Mouse (Mus musculus) hindbrain, postnatal 0 days (tissue): ENCODE results near the gene Pttg1. TPM values are rescaled to one million over a fixed set of nuclear protein-coding genes. Genes with fewer than 3 reads are reported as not detected.

Experiments used
- ATAC-seq: fragments of 200-750 bp; cut with Nextera tagmentation; 2 replicates; pipeline ENCODE4 v1.8.0; 2017; ENCODE audit warnings: mild to moderate bottlenecking, moderate TSS enrichment, moderate library complexity
- DNase-seq: peaks from one replicate; pipeline ENCODE4 v3.0.0-alpha.2; 2015; ENCODE audit warnings: low spot score
- H3K27ac ChIP-seq: fragments of 300-500 bp; sonication (generic); 2 replicates; pipeline ENCODE4 v1.5.1; 2014; ENCODE audit warnings: mild to moderate bottlenecking
- H3K27me3 ChIP-seq: fragments of 300-500 bp; sonication (generic); 2 replicates; pipeline ENCODE4 v1.6.1; 2014; ENCODE audit warnings: low read length, mixed read lengths; ENCODE audit not compliant: insufficient read depth
- H3K36me3 ChIP-seq: fragments of 300-500 bp; sonication (generic); 2 replicates; pipeline ENCODE4 v1.6.1; 2014; ENCODE audit warnings: low read length, mixed read lengths; ENCODE audit not compliant: insufficient read depth
- H3K4me1 ChIP-seq: fragments of 300-500 bp; sonication (generic); 2 replicates; pipeline ENCODE4 v1.6.1; 2014; ENCODE audit warnings: antibody characterized with exemption, low read length, mixed read lengths; ENCODE audit not compliant: insufficient read depth
- H3K4me2 ChIP-seq: fragments of 300-500 bp; sonication (generic); 2 replicates; pipeline ENCODE4 v1.6.1; 2014; ENCODE audit warnings: low read depth, mild to moderate bottlenecking, low read length, moderate library complexity, mixed read lengths
- H3K4me3 ChIP-seq: fragments of 300-500 bp; sonication (generic); 2 replicates; pipeline ENCODE4 v1.5.1; 2014; ENCODE audit warnings: low read length
- H3K9ac ChIP-seq: fragments of 300-500 bp; sonication (generic); replicated peaks from 2 replicates; pipeline ENCODE4 v1.6.1; 2014; ENCODE audit warnings: mild to moderate bottlenecking, low read length, moderate library complexity, mixed read lengths
- H3K9me3 ChIP-seq: fragments of 300-500 bp; sonication (generic); 2 replicates; pipeline ENCODE4 v1.6.1; 2016; ENCODE audit warnings: low read length, mixed read lengths
- CTCF ChIP-seq: IDR thresholded peaks from 2 replicates; pipeline ENCODE4 v1.5.1; 2016; ENCODE audit warnings: antibody characterized with exemption, control low read depth, low read depth
- WGBS: fragments of 180-500 bp; shearing (Covaris S2); extraction: QIAGEN DNeasy Blood & Tissue Kit; methylation state at CpG from one replicate; pipeline ENCODE4 v1.1.7; 2014; 5-methylcytosine and 5-hydroxymethylcytosine counted together
- microRNA counts: library from miRNA; unstranded; fragments of <30 nt; microRNA quantifications from one replicate; lab custom pipeline; 2015
- microRNA-seq, 2 experiments: library from miRNA; unstranded; fragments of <30 nt; microRNA quantifications; one replicate each; pipeline ENCODE4; 2016
- polyA plus RNA-seq: library from polyadenylated mRNA; unstranded; fragments of >200 nt; fragmentation: Nextera tagmentation; extraction: Ambion mirVana; gene quantifications from 2 replicates; pipeline ENCODE4 v1.2.1, GENCODE M21; 2015
- total RNA-seq: library from RNA; depleted of rRNA; stranded (reverse); fragments of >200 nt; gene quantifications from 2 replicates; pipeline ENCODE4 v1.2.3, GENCODE M21; 2014; rRNA removed

Gene Pttg1
- total and polyA plus RNA-seq, 2 experiments from 2014 or later = 23.6 to 80.5 TPM

GRCm38 (mm10) chr11:43379488-43379887 lies 46.6 kb downstream of the Pttg1 start:
- Histone ChIP-seq H3K27me3 (no peaks in the 10 kb centered on the region), H3K4me1 (no peaks in the 10 kb centered on the region; the same call in 1 of the 2 replicates), H3K27ac (no peak overlapping the region), H3K9me3 (no peaks in the 10 kb centered on the region), H3K4me2 (no peak overlapping the region), H3K9ac (no peak overlapping the region), H3K36me3 (no peaks in the 10 kb centered on the region), H3K4me3 (no peak overlapping the region)
- ATAC-seq = no peak
- no peak for TF ChIP-seq CTCF
- 87% methylated on average over 3 of the region's 3 CpGs for WGBS
- no peak for DNase-seq

GRCm38 (mm10) chr11:43377083-43377850 lies 48.8 kb downstream of the Pttg1 start:
- H3K27ac ChIP-seq = no peak overlapping the region
- WGBS = 92% methylated on average over 8 of the region's 8 CpGs

GRCm38 (mm10) chr11:43376598-43376997 lies 49.5 kb downstream of the Pttg1 start:
- no peak for TF ChIP-seq CTCF
- no peaks in the 10 kb centered on the region for H3K4me1 ChIP-seq
- H3K4me2 ChIP-seq = no peak overlapping the region
- no peak for DNase-seq
- ATAC-seq = no peak
- H3K27ac ChIP-seq = no peak overlapping the region
- H3K9ac ChIP-seq = no peak overlapping the region
- no peaks in the 10 kb centered on the region for H3K27me3 ChIP-seq
- H3K9me3 ChIP-seq = no peaks in the 10 kb centered on the region
- no peaks in the 10 kb centered on the region for H3K36me3 ChIP-seq
- 92% methylated on average over 1 of the region's 1 CpGs for WGBS
- H3K4me3 ChIP-seq = no peak overlapping the region

More at GRCm38 (mm10) chr11:43377083-43377850, 48.8 kb downstream of the Pttg1 start:
- H3K36me3 ChIP-seq = no peaks in the 10 kb centered on the region
- DNase-seq (no peak), ATAC-seq (no peak)
- no peaks in the 10 kb centered on the region for H3K4me1 ChIP-seq
- no peak overlapping the region for H3K9ac ChIP-seq
- TF ChIP-seq CTCF = no peak
- no peaks in the 10 kb centered on the region for H3K27me3 ChIP-seq
- H3K4me2 ChIP-seq = no peak overlapping the region
- no peak overlapping the region for H3K4me3 ChIP-seq
- H3K9me3 ChIP-seq = no peaks in the 10 kb centered on the region

- no peaks in the 10 kb centered on the region for H3K27me3 ChIP-seq
- no peak overlapping the region for H3K27ac ChIP-seq
- ATAC-seq = no peak
- DNase-seq = no peak
- H3K4me2 ChIP-seq = no peak overlapping the region
- H3K9me3 ChIP-seq = no peaks in the 10 kb centered on the region
- no peak overlapping the region for H3K4me3 ChIP-seq
- no peak overlapping the region for H3K9ac ChIP-seq
- no peaks in the 10 kb centered on the region for H3K36me3 ChIP-seq
- TF ChIP-seq CTCF = no peak
- WGBS = 90% methylated on average over 6 of the region's 6 CpGs
- H3K4me1 ChIP-seq = no peaks in the 10 kb centered on the region
Observed at GRCm38 (mm10) chr11:43374956-43375355, 51.1 kb downstream of the Pttg1 start.

- DNase-seq (no peak), ATAC-seq (no peak)
- Histone ChIP-seq H3K4me2 (no peak overlapping the region), H3K9me3 (no peaks in the 10 kb centered on the region), H3K27ac (no peak overlapping the region), H3K9ac (no peak overlapping the region), H3K4me3 (no peak overlapping the region), H3K36me3 (no peaks in the 10 kb centered on the region), H3K4me1 (no peaks in the 10 kb centered on the region), H3K27me3 (no peaks in the 10 kb centered on the region)
- no peak for TF ChIP-seq CTCF
- WGBS = 82% methylated on average over 3 of the region's 3 CpGs
Observed at GRCm38 (mm10) chr11:43373367-43373766, 52.7 kb downstream of the Pttg1 start.

GRCm38 (mm10) chr11:43371807-43372206 lies 54.2 kb downstream of the Pttg1 start:
- DNase-seq (no peak), ATAC-seq (no peak)
- Histone ChIP-seq H3K27me3 (no peaks in the 10 kb centered on the region), H3K4me2 (no peak overlapping the region), H3K4me1 (no peaks in the 10 kb centered on the region), H3K36me3 (no peaks in the 10 kb centered on the region), H3K9ac (no peak overlapping the region), H3K4me3 (no peak overlapping the region), H3K9me3 (no peaks in the 10 kb centered on the region), H3K27ac (no peak overlapping the region)
- WGBS = 94% methylated on average over 3 of the region's 3 CpGs
- TF ChIP-seq CTCF = no peak

MicroRNAs encoded within 50 kb of the gene (microRNA counts, 519-probe panel; counts per million panel counts)
- 3,178 counts per million, percentile 52 among the panel's probes with 10 or more counts for microRNA mmu-miR-146a (lab: Ali Mortazavi, UCI)

Small RNA genes lying within 50 kb of the gene (microRNA-seq; reads per million reads assigned to microRNA genes)
- gene Mir146 = 138 to 141 reads per million in 2 experiments

Other genes with a start within 250 kb of the Pttg1 start
- gene Slu7, start 7.5 kb upstream of the Pttg1 start, total RNA-seq = 15.9 and 31.5 TPM in 2 replicates
- gene Slu7, start 7.5 kb upstream of the Pttg1 start, polyA plus RNA-seq = 54.9 and 55.5 TPM in 2 replicates
- 13.9 and 15.7 TPM in 2 replicates for gene C1qtnf2, start 48.0 kb upstream of the Pttg1 start, total RNA-seq
- 21.5 and 21.6 TPM in 2 replicates for gene C1qtnf2, start 48.0 kb upstream of the Pttg1 start, polyA plus RNA-seq
- gene Ccnjl, start 102.5 kb upstream of the Pttg1 start, total RNA-seq = 2.4 and 3.5 TPM in 2 replicates
- 4.6 and 5.5 TPM in 2 replicates for gene Ccnjl, start 102.5 kb upstream of the Pttg1 start, polyA plus RNA-seq
- 0.14 and 0.99 TPM in 2 replicates for gene 4933415A04Rik, start 160.8 kb upstream of the Pttg1 start, total RNA-seq
- gene 4933415A04Rik, start 160.8 kb upstream of the Pttg1 start, polyA plus RNA-seq = 2.6 and 2.9 TPM in 2 replicates
- gene Fabp6, start 175.3 kb upstream of the Pttg1 start, total RNA-seq = not detected in 2 replicates
- not detected in 2 replicates for gene Fabp6, start 175.3 kb upstream of the Pttg1 start, polyA plus RNA-seq